Mouse (Mus musculus) left cerebral cortex, postnatal 36 days (tissue): ENCODE data around the gene Sap18b. TPM values are rescaled to one million over a fixed set of nuclear protein-coding genes. Genes with fewer than 3 reads are reported as not detected.
"Not testable (repeated sequence)": the region's sequence is repeated elsewhere in the genome, so short reads cannot be mapped to it uniquely, and the experiment has no call there.

Source experiments
- DNase-seq, 2 experiments: peaks; one replicate each; pipeline ENCODE4 v3.0.0; 2021 to 2022; ENCODE audit warnings: low spot score in 2 of 2, mixed read lengths in 1 of 2
- intact Hi-C: fragments of 180-260 bp; cut with DNase I; formaldehyde crosslinking; loops from one replicate; pipeline ENCODE4 v1.15.1; 2025
- total RNA-seq, 2 experiments: library from RNA; stranded (reverse); gene quantifications; 2 replicates each; pipeline ENCODE4 v1.2.3; 2021

Gene Sap18b
- total RNA-seq, 2 experiments from 2014 or later = 86.8 to 94.0 TPM

DNA sequence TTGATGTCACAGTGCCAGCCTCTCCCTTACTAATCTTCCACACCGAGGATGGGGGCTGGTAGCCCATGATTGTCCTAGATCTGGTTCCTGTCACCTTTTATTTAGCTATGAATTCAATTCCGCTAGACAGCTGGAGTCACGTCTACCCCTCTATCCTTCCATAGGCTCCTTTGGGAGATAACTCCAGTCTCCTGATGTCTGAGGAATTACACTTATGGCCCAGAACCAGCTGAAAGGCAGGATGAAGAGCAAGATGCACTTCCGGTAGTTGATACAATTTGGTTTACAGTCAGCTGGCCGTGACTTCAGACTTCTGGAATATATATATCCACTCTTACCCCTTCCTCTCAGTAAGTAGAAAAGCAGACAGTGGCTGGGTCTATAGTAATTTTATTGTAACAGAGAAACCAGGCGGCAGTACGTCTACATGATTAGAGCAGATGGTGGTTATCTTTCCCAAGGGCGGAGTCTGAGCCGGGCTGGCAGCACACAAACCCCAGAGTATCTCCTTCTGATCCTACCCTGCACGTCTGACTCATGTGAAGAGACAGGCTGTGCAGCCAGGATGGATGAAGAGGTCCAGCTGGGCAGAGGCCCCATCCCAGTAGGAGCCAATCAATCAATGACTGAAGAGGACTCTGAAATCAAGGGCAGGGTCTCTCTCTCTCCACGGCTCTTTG lies 38.8 kb downstream of the Sap18b start:
- DNase-seq, intact Hi-C loops: not testable (repeated sequence)

DNA sequence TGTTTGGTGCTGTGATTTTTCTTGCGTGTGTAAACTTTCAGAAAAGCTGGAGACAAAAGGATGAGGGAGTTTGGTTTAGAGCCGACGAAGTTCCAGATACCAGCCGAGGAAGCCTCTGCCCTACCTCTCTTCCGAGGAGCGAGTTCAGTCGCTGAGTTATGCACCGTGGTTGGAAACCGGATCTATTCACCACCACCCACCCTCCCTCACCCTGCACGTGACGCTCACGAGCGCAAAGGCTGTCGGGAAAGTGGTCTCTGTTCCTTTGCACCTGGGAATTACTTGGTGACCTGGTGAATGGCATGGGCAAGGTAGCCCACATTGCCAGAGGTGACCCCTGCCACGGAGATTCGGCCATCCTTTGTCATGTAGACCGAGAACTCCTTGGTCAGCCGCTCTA lies 39.7 kb downstream of the Sap18b start:
- intact Hi-C loops = not testable (repeated sequence)

DNA sequence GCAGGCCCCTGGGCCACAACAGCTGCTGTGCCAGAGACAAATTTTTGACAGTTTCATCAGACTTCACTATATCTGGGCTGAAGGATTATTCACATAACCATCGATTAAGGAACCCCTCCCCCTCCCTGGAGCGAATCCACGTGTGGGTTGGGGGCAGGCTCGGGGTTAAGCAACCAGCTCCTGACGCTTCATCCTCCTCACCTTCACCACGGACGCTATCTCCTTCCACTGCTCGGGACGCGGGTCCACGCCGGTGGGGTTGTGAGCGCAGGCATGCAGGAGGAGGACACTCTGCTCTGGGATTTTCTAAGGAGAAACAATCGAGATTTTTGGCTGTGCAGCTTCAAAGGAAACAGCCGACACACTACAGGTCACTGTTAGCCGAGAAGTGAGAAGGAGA lies 46.5 kb downstream of the Sap18b start:
- DNase-seq = no peak
- intact Hi-C loops = no loop called here

More for the DNA sequence above, 39.7 kb downstream of the Sap18b start:
- DNase-seq = not testable (repeated sequence)

DNA sequence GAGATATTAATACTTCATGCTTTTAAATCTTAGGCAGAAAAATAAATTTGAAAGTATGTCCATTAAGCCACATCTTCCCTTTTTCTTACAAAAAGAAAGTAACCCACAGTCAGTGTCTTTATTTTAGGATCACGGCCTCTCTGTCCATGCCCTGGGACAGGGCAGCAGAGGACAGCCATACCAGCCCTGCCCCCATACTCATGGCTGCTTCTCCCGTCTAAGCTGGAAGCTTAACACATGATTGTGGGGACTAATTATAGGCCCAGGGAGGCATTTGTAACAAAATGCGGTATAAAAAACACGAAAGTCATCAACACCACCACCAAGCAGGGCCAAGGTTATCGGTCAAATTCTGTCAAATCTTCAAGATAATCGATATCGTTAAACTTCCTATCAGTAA lies 50.1 kb downstream of the Sap18b start:
- DNase-seq = no peak
- intact Hi-C loops = no loop called here

Other genes starting within 250 kb of the Sap18b start
- gene Prss54, start 249.0 kb upstream of the Sap18b start, total RNA-seq = under 1 TPM in 1 of 2 experiments, not detected in 1; 0.27 TPM
- gene Gins3, start 191.9 kb upstream of the Sap18b start, total RNA-seq = 1 to 10 TPM; 2.5 to 2.7 TPM
- gene Ndrg4, start 148.4 kb upstream of the Sap18b start, total RNA-seq = 1,000 to 10,000 TPM; 1,722 to 1,837 TPM
- gene Setd6, start 109.5 kb upstream of the Sap18b start, total RNA-seq = 10 to 100 TPM; 16.5 to 19.7 TPM
- 100 to 1,000 TPM; 115 to 131 TPM for gene Cnot1, start 17.9 kb upstream of the Sap18b start, total RNA-seq
- 10 to 100 TPM; 24.4 to 30.5 TPM for gene Slc38a7, start 28.2 kb downstream of the Sap18b start, total RNA-seq
- 100 to 1,000 TPM; 211 to 254 TPM for gene Got2, start 63.2 kb downstream of the Sap18b start, total RNA-seq